Mouse (Mus musculus) neural tube, embryonic 12.5 days (tissue): ENCODE data around the gene C2. TPM values are rescaled to one million over a fixed set of nuclear protein-coding genes. Genes with fewer than 3 reads are reported as not detected.
"Not testable (repeated sequence)": the region's sequence is repeated elsewhere in the genome, so short reads cannot be mapped to it uniquely, and the experiment has no call there.

Experiments used
- ATAC-seq: fragments of 200-750 bp; cut with Nextera tagmentation; 2 replicates; pipeline ENCODE4 v1.8.0; 2017; ENCODE audit warnings: low read depth, mild to moderate bottlenecking, moderate TSS enrichment, moderate library complexity; ENCODE audit not compliant: low FRiP score
- H3K27ac ChIP-seq: fragments of 300-500 bp; sonication (generic); 2 replicates; pipeline ENCODE4 v1.5.1; 2016
- H3K27me3 ChIP-seq: fragments of 300-500 bp; sonication (generic); replicated peaks from 2 replicates; pipeline ENCODE4 v1.6.1; 2016; ENCODE audit warnings: mild to moderate bottlenecking
- H3K36me3 ChIP-seq: fragments of 300-500 bp; sonication (generic); 2 replicates; pipeline ENCODE4 v1.6.1; 2016; ENCODE audit warnings: mild to moderate bottlenecking
- H3K4me1 ChIP-seq: fragments of 300-500 bp; sonication (generic); 2 replicates; pipeline ENCODE4 v1.6.1; 2016
- H3K4me2 ChIP-seq: fragments of 300-500 bp; sonication (generic); replicated peaks from 2 replicates; pipeline ENCODE4 v1.6.1; 2016; ENCODE audit warnings: mild to moderate bottlenecking
- H3K4me3 ChIP-seq: fragments of 300-500 bp; sonication (generic); 2 replicates; pipeline ENCODE4 v1.5.1; 2016
- H3K9ac ChIP-seq: fragments of 300-500 bp; sonication (generic); 2 replicates; pipeline ENCODE4 v1.6.1; 2016; ENCODE audit warnings: mild to moderate bottlenecking
- H3K9me3 ChIP-seq: fragments of 300-500 bp; sonication (generic); 2 replicates; pipeline ENCODE4 v1.6.1; 2016; ENCODE audit warnings: mild to moderate bottlenecking
- WGBS: fragments of 180-500 bp; shearing (Covaris S2); methylation state at CpG from one replicate; pipeline ENCODE4 v1.1.7; 2016; 5-methylcytosine and 5-hydroxymethylcytosine counted together
- microRNA-seq: library from miRNA; unstranded; fragments of <30 nt; microRNA quantifications from one replicate; pipeline ENCODE4, GENCODE M21; 2017
- polyA plus RNA-seq: library from polyadenylated mRNA; unstranded; fragments of >200 nt; fragmentation: Nextera tagmentation; extraction: Ambion mirVana; gene quantifications from 2 replicates; pipeline ENCODE4 v1.2.1, GENCODE M21; 2016

The C2 gene
- polyA plus RNA-seq, 1 experiment from 2014 or later: 1.5 TPM

- Histone ChIP-seq H3K4me3 (peak overlapping the region; percentile 1; the same call in 1 of the 2 replicates), H3K9ac (no peak overlapping the region), H3K4me2 (peak overlapping the region; percentile 100; the same call in 1 of the 2 replicates), H3K9me3 (no peaks in the 10 kb centered on the region), H3K27me3 (no peaks in the 10 kb centered on the region), H3K27ac (no peak overlapping the region), H3K36me3 (peaks cover 58% of the 10 kb centered on the region), H3K4me1 (peaks cover 26% of the 10 kb centered on the region)
- 92% methylated on average over 7 of the region's 7 CpGs for WGBS
- no peak for ATAC-seq
Measured at GRCm38 (mm10) chr17:34838785-34839184, 59.3 kb downstream of the C2 start.

GRCm38 (mm10) chr17:34837464-34838324 lies 60.4 kb downstream of the C2 start:
- WGBS: 37% methylated on average over 43 of the region's 43 CpGs
- ATAC-seq: 0 out of 2 replicates have a peak, but pooled peaks have one; percentile 7
- peak overlapping the region; percentile 81 for H3K4me3 ChIP-seq
- peak overlapping the region; percentile 100 for H3K4me2 ChIP-seq
- peaks cover 54% of the 10 kb centered on the region for H3K36me3 ChIP-seq
- 0 out of 2 replicates have a peak overlapping the region, but pooled peaks have one; percentile 37 for H3K27ac ChIP-seq
- peak overlapping the region; percentile 75 for H3K9ac ChIP-seq
- peaks cover 26% of the 10 kb centered on the region for H3K4me1 ChIP-seq
- H3K27me3 ChIP-seq: no peaks in the 10 kb centered on the region
- H3K9me3 ChIP-seq: no peaks in the 10 kb centered on the region

DNA sequence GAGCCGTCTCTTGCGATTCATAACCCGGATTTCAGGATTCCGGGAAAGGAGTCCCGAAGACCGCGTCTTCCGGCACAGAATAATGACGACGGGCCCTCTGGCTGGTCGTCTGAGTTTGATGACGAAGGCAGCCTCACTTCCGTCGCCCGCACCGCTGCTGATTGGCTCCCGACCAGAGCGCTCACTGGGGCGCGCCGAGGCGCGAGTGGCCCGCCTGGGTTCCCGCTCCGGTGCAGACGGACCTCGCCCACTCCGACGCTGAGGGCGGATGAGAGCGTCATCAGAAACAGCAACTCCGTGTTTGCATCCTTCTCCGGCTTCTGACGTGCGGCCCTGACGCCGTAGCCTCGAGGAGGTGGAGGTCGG lies 61.2 kb downstream of the C2 start, which contains the start of the genes Stk19 and Dxo:
Stk19 (minus strand) TSS at position 90 of the 366 bp plus-strand sequence.
Dxo (plus strand) TSS at position 164 of the 366 bp plus-strand sequence.
- ATAC-seq: peak; percentile 91

DNA sequence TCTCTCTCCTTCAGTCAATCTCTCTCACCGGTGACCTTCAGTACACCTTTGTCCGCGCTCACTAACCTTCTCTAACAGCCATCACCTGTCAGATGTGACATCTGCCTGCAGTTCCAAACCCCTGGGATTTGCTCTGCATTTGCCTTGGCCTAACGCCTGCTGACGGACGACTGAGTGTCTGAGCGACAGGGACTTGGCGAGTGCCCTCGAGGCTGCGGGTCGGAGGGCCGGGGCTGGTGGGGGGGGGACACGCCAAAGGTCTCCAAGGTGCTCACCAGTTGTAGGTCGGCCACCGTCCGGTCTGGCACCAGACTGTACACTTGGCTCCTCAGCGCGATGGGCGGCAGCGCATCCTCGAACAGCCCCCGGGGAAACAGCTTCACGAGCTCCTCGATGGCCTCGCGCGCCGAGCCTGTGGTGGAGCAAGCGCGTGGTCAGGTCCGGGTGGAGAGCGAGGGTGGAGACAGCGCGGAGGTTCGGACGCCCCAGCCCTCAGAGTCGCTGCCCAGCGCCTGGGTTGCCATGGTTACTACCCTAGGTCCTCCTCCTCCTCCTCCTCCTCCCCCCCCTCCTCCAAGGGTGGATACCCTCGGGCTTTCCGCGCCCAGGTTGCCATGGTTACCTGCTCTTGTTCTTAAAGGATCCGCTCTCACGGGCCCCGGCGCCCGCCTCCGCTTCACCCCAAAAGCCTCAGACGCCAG lies 61.8 kb downstream of the C2 start:
- H3K27me3 ChIP-seq: no peaks in the 10 kb centered on the region
- H3K4me2 ChIP-seq: peak overlapping the region; percentile 100
- H3K9me3 ChIP-seq: no peaks in the 10 kb centered on the region
- peaks cover 26% of the 10 kb centered on the region for H3K4me1 ChIP-seq
- ATAC-seq: peak; percentile 85
- H3K9ac ChIP-seq: peak overlapping the region; percentile 74
- H3K36me3 ChIP-seq: peaks cover 51% of the 10 kb centered on the region
- H3K4me3 ChIP-seq: peak overlapping the region; percentile 81
- WGBS: 4% methylated on average over 48 of the region's 48 CpGs
- 0 out of 2 replicates have a peak overlapping the region, but pooled peaks have one; percentile 16 for H3K27ac ChIP-seq

More for the DNA sequence above, 61.2 kb downstream of the C2 start, which contains the start of the genes Stk19 and Dxo:
- peak within 1 kb of the TSS; percentile 37; the same call in 1 of the 2 replicates for H3K27ac ChIP-seq
- under 1% methylated on average over 40 of the region's 40 CpGs for WGBS
- peak within 1 kb of the TSS; percentile 100 for H3K4me2 ChIP-seq
- H3K4me3 ChIP-seq: peak within 1 kb of the TSS; percentile 81
- peaks cover 26% of the 10 kb centered on the region for H3K4me1 ChIP-seq
- no peaks in the 10 kb centered on the region for H3K27me3 ChIP-seq
- H3K9ac ChIP-seq: peak within 1 kb of the TSS; percentile 75
- H3K36me3 ChIP-seq: peaks cover 52% of the 10 kb centered on the region
- no peaks in the 10 kb centered on the region for H3K9me3 ChIP-seq

DNA sequence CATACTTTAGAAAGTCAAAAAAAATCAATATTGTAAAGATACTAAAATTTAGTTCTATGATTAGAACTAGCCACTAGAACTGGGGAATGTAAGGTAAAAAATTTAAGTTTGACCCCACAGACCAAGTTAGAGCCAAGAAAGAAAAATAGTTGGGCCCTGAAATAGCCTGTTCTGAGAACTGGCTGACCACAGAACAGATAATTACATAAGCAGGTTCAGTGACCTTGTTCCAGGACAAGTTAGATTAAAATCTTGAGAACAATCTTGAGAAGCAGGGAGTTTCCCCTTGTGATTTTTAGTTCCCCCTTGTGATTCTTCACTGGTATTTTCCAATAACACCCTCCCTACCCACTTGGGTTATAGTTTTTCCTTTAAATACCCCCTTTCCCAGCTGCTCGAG lies 67.3 kb downstream of the C2 start:
- H3K4me2 ChIP-seq, H3K4me3 ChIP-seq, H3K4me1 ChIP-seq, H3K9ac ChIP-seq, H3K9me3 ChIP-seq, ATAC-seq, H3K27me3 ChIP-seq, H3K27ac ChIP-seq: not testable (repeated sequence)
- 85% methylated on average over 1 of the region's 1 CpGs for WGBS
- peaks cover 70% of the 10 kb centered on the region for H3K36me3 ChIP-seq

- WGBS: 73% methylated on average over 7 of the region's 7 CpGs
- Histone ChIP-seq H3K4me1 (no peaks in the 10 kb centered on the region), H3K36me3 (no peaks in the 10 kb centered on the region), H3K27ac (no peak overlapping the region), H3K4me2 (no peak overlapping the region), H3K9ac (no peak overlapping the region), H3K9me3 (no peaks in the 10 kb centered on the region), H3K4me3 (no peak overlapping the region), H3K27me3 (no peaks in the 10 kb centered on the region)
- ATAC-seq: no peak
Measured at GRCm38 (mm10) chr17:34814818-34815370, 83.2 kb downstream of the C2 start.

DNA sequence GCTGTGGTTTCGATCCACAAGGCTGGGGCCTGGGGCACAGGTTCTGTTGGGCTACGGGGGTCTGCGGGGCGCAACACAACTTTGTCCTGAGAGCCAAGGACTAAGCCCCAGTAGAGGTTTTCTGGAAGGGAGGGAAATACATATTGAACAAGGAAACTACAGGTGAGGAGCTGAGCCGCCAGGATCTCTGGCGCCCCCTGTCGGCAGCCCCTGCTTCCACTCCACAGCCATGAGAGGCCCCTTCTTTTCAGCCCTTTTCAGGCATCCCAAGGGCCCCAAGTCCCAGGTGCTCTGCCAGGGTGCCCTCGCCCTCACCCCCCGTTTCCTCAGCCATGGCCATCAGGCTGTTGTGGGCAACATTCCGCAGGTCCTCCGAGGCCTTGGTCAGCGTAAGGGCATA lies 84.3 kb downstream of the C2 start:
- not testable (repeated sequence) for H3K27ac ChIP-seq, H3K4me3 ChIP-seq, H3K4me1 ChIP-seq, H3K9me3 ChIP-seq, H3K9ac ChIP-seq, H3K36me3 ChIP-seq, H3K27me3 ChIP-seq, ATAC-seq, H3K4me2 ChIP-seq
- 63% methylated on average over 12 of the region's 12 CpGs for WGBS

Small RNAs within 50 kb of the gene (microRNA-seq; reads per million reads assigned to microRNA genes)
- gene Mir6970: 1.1 reads per million
- gene Mir6971: 0.66 reads per million
- gene Mir6972: not detected

Other genes starting within 250 kb of the C2 start
- gene Tnxb, start 227.7 kb downstream of the C2 start, polyA plus RNA-seq: 0.03 TPM in 2 replicates
- not detected in 2 replicates for gene C4b, start 154.4 kb downstream of the C2 start, polyA plus RNA-seq
- gene Cyp21a1, start 93.7 kb downstream of the C2 start, polyA plus RNA-seq: not detected in 2 replicates
- gene Stk19, start 61.3 kb downstream of the C2 start, polyA plus RNA-seq: 30.8 and 30.9 TPM in 2 replicates
- gene Dxo, start 61.2 kb downstream of the C2 start, polyA plus RNA-seq: 64.1 and 66.2 TPM in 2 replicates
- gene Skiv2l, start 48.1 kb downstream of the C2 start, polyA plus RNA-seq: 61.2 and 64.7 TPM in 2 replicates
- gene Nelfe, start 47.9 kb downstream of the C2 start, polyA plus RNA-seq: 95.9 and 98.6 TPM in 2 replicates
- 2.0 and 3.0 TPM in 2 replicates for gene Cfb, start 35.7 kb downstream of the C2 start, polyA plus RNA-seq
- gene Zbtb12, start 18.8 kb downstream of the C2 start, polyA plus RNA-seq: 11.5 and 12.0 TPM in 2 replicates
- gene Gm20547, start 16.2 kb downstream of the C2 start, polyA plus RNA-seq: not detected in 2 replicates
- 113 and 117 TPM in 2 replicates for gene Ehmt2, start 204 bp upstream of the C2 start, polyA plus RNA-seq
- not detected in 2 replicates for gene Slc44a4, start 16.2 kb upstream of the C2 start, polyA plus RNA-seq
- gene Neu1, start 33.0 kb upstream of the C2 start, polyA plus RNA-seq: 24.4 and 27.3 TPM in 2 replicates
- 0.26 TPM in 1 of 2 replicates, not detected in the other for gene Hspa1b, start 61.0 kb upstream of the C2 start, polyA plus RNA-seq
- gene Gm20481, start 71.6 kb upstream of the C2 start, polyA plus RNA-seq: not detected in 2 replicates
- gene Hspa1a, start 73.9 kb upstream of the C2 start, polyA plus RNA-seq: 3.1 and 3.5 TPM in 2 replicates
- gene Hspa1l, start 74.4 kb upstream of the C2 start, polyA plus RNA-seq: 1.4 and 2.3 TPM in 2 replicates
- gene Lsm2, start 83.6 kb upstream of the C2 start, polyA plus RNA-seq: 150 and 158 TPM in 2 replicates
- gene Vars, start 102.7 kb upstream of the C2 start, polyA plus RNA-seq: 118 and 119 TPM in 2 replicates
- 0.06 and 0.15 TPM in 2 replicates for gene Vwa7, start 118.3 kb upstream of the C2 start, polyA plus RNA-seq
- gene Sapcd1, start 129.8 kb upstream of the C2 start, polyA plus RNA-seq: 3.8 and 5.0 TPM in 2 replicates
- gene Msh5, start 148.5 kb upstream of the C2 start, polyA plus RNA-seq: 3.1 and 4.1 TPM in 2 replicates
- gene Clic1, start 151.7 kb upstream of the C2 start, polyA plus RNA-seq: 169 and 178 TPM in 2 replicates
- 564 and 591 TPM in 2 replicates for gene Ddah2, start 160.8 kb upstream of the C2 start, polyA plus RNA-seq
- not detected in 2 replicates for gene Ly6g6c, start 167.1 kb upstream of the C2 start, polyA plus RNA-seq
- gene Mpig6b, start 167.9 kb upstream of the C2 start, polyA plus RNA-seq: 0.81 and 0.88 TPM in 2 replicates
- 0.38 and 0.57 TPM in 2 replicates for gene Ly6g6e, start 178.6 kb upstream of the C2 start, polyA plus RNA-seq
- 1.9 and 2.2 TPM in 2 replicates for gene Ly6g6d, start 179.8 kb upstream of the C2 start, polyA plus RNA-seq
- 0.23 and 0.84 TPM in 2 replicates for gene Ly6g6f, start 187.3 kb upstream of the C2 start, polyA plus RNA-seq
- 78.7 and 83.6 TPM in 2 replicates for gene Abhd16a, start 191.0 kb upstream of the C2 start, polyA plus RNA-seq
- not detected in 2 replicates for gene Ly6g5c, start 210.0 kb upstream of the C2 start, polyA plus RNA-seq
- 1.1 TPM in 2 replicates for gene Ly6g5b, start 217.2 kb upstream of the C2 start, polyA plus RNA-seq
- 24.9 and 28.0 TPM in 2 replicates for gene Gpank1, start 223.2 kb upstream of the C2 start, polyA plus RNA-seq
- gene Csnk2b, start 223.8 kb upstream of the C2 start, polyA plus RNA-seq: 289 and 295 TPM in 2 replicates
- gene D17H6S53E, start 228.1 kb upstream of the C2 start, polyA plus RNA-seq: 6.1 and 7.8 TPM in 2 replicates
- gene Apom, start 233.8 kb upstream of the C2 start, polyA plus RNA-seq: 0.32 and 0.93 TPM in 2 replicates
- 82.8 and 84.5 TPM in 2 replicates for gene Bag6, start 236.9 kb upstream of the C2 start, polyA plus RNA-seq